Mouse (Mus musculus): ENCODE data around the gene Snrnp25. TPM values are rescaled to one million over a fixed set of nuclear protein-coding genes. Genes with fewer than 3 reads are reported as not detected.

The Snrnp25 gene
- polyA plus RNA-seq (2014; fragmentation: Illumina TruSeq; extraction: RNeasy Lipid Tissue Mini Kit (QIAGEN cat#74804); ENCODE audit: low read depth, low replicate concordance) = 1.4 TPM

GRCm38 (mm10) chr11:32205058-32205873 is at the start of gene Snrnp25:
TSS of gene Snrnp25 (plus strand) at chr11:32205415.

GRCm38 (mm10) chr11:32200075-32200601 is 5.1 kb upstream of the Snrnp25 start, which contains the start of gene Il9r:
TSS of gene Il9r (minus strand) at chr11:32200279.

GRCm38 (mm10) chr11:32221951-32222409 is 16.8 kb downstream of the Snrnp25 start, which contains the start of gene Rhbdf1:
TSS of gene Rhbdf1 (minus strand) at chr11:32222300.

GRCm38 (mm10) chr11:32226124-32226871 is 21.1 kb downstream of the Snrnp25 start, which contains the start of gene Mpg:
TSS of gene Mpg (plus strand) at chr11:32226505.

Other genes starting within 250 kb of the Snrnp25 start
- gene 4930524B15Rik, start 239.8 kb upstream of the Snrnp25 start, polyA plus RNA-seq (2014; fragmentation: Illumina TruSeq; extraction: RNeasy Lipid Tissue Mini Kit (QIAGEN cat#74804); ENCODE audit: low read depth, low replicate concordance) = not detected
- 2.9 TPM for gene Nsg2, start 205.0 kb upstream of the Snrnp25 start, polyA plus RNA-seq (2014; fragmentation: Illumina TruSeq; extraction: RNeasy Lipid Tissue Mini Kit (QIAGEN cat#74804); ENCODE audit: low read depth, low replicate concordance)
- gene Il9r, start 5.1 kb upstream of the Snrnp25 start, polyA plus RNA-seq (2014; fragmentation: Illumina TruSeq; extraction: RNeasy Lipid Tissue Mini Kit (QIAGEN cat#74804); ENCODE audit: low read depth, low replicate concordance) = not detected
- gene Rhbdf1, start 16.9 kb downstream of the Snrnp25 start, polyA plus RNA-seq (2014; fragmentation: Illumina TruSeq; extraction: RNeasy Lipid Tissue Mini Kit (QIAGEN cat#74804); ENCODE audit: low read depth, low replicate concordance) = 0.53 TPM
- 5.7 TPM for gene Mpg, start 21.1 kb downstream of the Snrnp25 start, polyA plus RNA-seq (2014; fragmentation: Illumina TruSeq; extraction: RNeasy Lipid Tissue Mini Kit (QIAGEN cat#74804); ENCODE audit: low read depth, low replicate concordance)
- gene Nprl3, start 62.3 kb downstream of the Snrnp25 start, polyA plus RNA-seq (2014; fragmentation: Illumina TruSeq; extraction: RNeasy Lipid Tissue Mini Kit (QIAGEN cat#74804); ENCODE audit: low read depth, low replicate concordance) = 4.0 TPM
- gene Hba-x, start 71.0 kb downstream of the Snrnp25 start, polyA plus RNA-seq (2014; fragmentation: Illumina TruSeq; extraction: RNeasy Lipid Tissue Mini Kit (QIAGEN cat#74804); ENCODE audit: low read depth, low replicate concordance) = not detected
- 2.9 TPM for gene Hba-a1, start 78.1 kb downstream of the Snrnp25 start, polyA plus RNA-seq (2014; fragmentation: Illumina TruSeq; extraction: RNeasy Lipid Tissue Mini Kit (QIAGEN cat#74804); ENCODE audit: low read depth, low replicate concordance)
- gene Hbq1b, start 81.5 kb downstream of the Snrnp25 start, polyA plus RNA-seq (2014; fragmentation: Illumina TruSeq; extraction: RNeasy Lipid Tissue Mini Kit (QIAGEN cat#74804); ENCODE audit: low read depth, low replicate concordance) = not detected
- gene Hba-a2, start 91.1 kb downstream of the Snrnp25 start, polyA plus RNA-seq (2014; fragmentation: Illumina TruSeq; extraction: RNeasy Lipid Tissue Mini Kit (QIAGEN cat#74804); ENCODE audit: low read depth, low replicate concordance) = 40.1 TPM
- not detected for gene Hbq1a, start 94.7 kb downstream of the Snrnp25 start, polyA plus RNA-seq (2014; fragmentation: Illumina TruSeq; extraction: RNeasy Lipid Tissue Mini Kit (QIAGEN cat#74804); ENCODE audit: low read depth, low replicate concordance)
- gene Sh3pxd2b, start 142.4 kb downstream of the Snrnp25 start, polyA plus RNA-seq (2014; fragmentation: Illumina TruSeq; extraction: RNeasy Lipid Tissue Mini Kit (QIAGEN cat#74804); ENCODE audit: low read depth, low replicate concordance) = 0.49 TPM
- gene Ubtd2, start 250.0 kb downstream of the Snrnp25 start, polyA plus RNA-seq (2014; fragmentation: Illumina TruSeq; extraction: RNeasy Lipid Tissue Mini Kit (QIAGEN cat#74804); ENCODE audit: low read depth, low replicate concordance) = 1.4 TPM

Data from kidney, adult 10 weeks (tissue).